Comparison of ENCODE assay signal across 14 mouse cellular contexts in the genomic region with DNA sequence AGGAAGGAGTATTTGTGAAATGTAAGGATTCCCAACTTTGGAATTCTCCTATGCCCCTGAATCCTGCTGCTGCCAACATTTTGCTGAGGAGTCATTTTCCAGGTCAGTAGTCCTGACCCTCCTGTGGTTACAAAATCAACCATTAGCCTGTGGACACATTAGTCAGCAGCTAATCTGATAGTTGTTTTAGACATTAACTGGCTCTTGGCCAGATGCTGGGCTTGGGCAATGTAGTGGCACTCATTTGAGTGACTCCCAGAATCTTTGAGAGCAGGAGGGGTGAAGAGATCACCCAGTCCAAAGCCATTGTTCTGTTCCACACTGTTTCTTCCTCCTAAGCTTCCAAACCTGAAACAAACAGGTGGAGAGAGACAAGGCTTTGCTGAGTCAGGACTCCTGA. TPM values are rescaled to one million over a fixed set of nuclear protein-coding genes. Genes with fewer than 3 reads are reported as not detected.
DNase-seq lines count a peak whose midpoint lies in the region; ATAC-seq lines count a peak whose summit lies in the region.
"Had no signal": no experiment of that assay in that cellular context is flagged by ENCODE, and none has a peak within 500 bp of the region (broad histone marks: within the 10 kb centered on the region; RNA-seq: fewer than 3 reads in every experiment).

No protein-coding gene starts in this region.

- no peak overlapping the region for H3K4me3 ChIP-seq in kidney, embryonic 14.5 days (ENCODE audit: low read length)
- H3K4me3 ChIP-seq: limb, embryonic 10.5 days had no signal

- H3K4me1 ChIP-seq in kidney, embryonic 14.5 days (ENCODE audit: control insufficient read depth, insufficient read depth, low read length), result no peaks in the 10 kb centered on the region
- H3K4me1 ChIP-seq: limb, embryonic 10.5 days had no signal

- peaks cover 12% of the 10 kb centered on the region for H3K36me3 ChIP-seq in kidney, embryonic 14.5 days (ENCODE audit: control insufficient read depth, insufficient read depth, low read length)

- DNase-seq in heart, adult 11 months, result peak; percentile 68
- no peak for DNase-seq in heart, postnatal 36 days
- peak; percentile 87 for DNase-seq in adrenal gland, postnatal 14 days
- peak; percentile 55 for DNase-seq in lung, postnatal 36 days
- no peak for DNase-seq in c-Kit-positive CD71-positive TER-119-positive erythroid progenitor cells, embryonic 14.5 days (ENCODE audit: low spot score)
- no peak for DNase-seq in urinary bladder, postnatal 4 days (ENCODE audit: low spot score in 2 of 2)
- DNase-seq in B cell, adult 2 months, result no peak
- DNase-seq: cerebellum, postnatal 10 days; right cerebral cortex, postnatal 14 days had no signal

- H3K9ac ChIP-seq in kidney, embryonic 14.5 days (ENCODE audit: low read depth, low read length), result no peak overlapping the region

- no peaks in the 10 kb centered on the region for H3K27me3 ChIP-seq in kidney, embryonic 14.5 days (ENCODE audit: control insufficient read depth, insufficient read depth, low read length)

- no peak overlapping the region for H3K27ac ChIP-seq in kidney, embryonic 14.5 days (ENCODE audit: low read depth, low read length)
- H3K27ac ChIP-seq: limb, embryonic 10.5 days had no signal

- H3K9me3 ChIP-seq in kidney, embryonic 14.5 days (ENCODE audit: control insufficient read depth, low read length), result no peaks in the 10 kb centered on the region
- H3K9me3 ChIP-seq: limb, embryonic 10.5 days had no signal

- H3K4me2 ChIP-seq in kidney, embryonic 14.5 days (replicated peaks; ENCODE audit: low read depth, low read length), result no peak overlapping the region

- peak; percentile 78 for ATAC-seq in kidney, embryonic 14.5 days (ENCODE audit: low FRiP score, low TSS enrichment)

- intact Hi-C loops in heart, postnatal 36 days (cut with DNase I), result no loop called here

RNA-seq across cellular contexts. Expression of a gene that starts 31.5 kb away (rescaled TPM):
- 100 to 1,000 TPM in 1 of 2 experiments, 10 to 100 TPM in 1; 88.6 to 114 TPM for total RNA-seq in heart, postnatal 36 days (2021)
- 345 and 387 TPM in 2 replicates for total RNA-seq in adrenal gland, postnatal 14 days (2021)
- 123 and 182 TPM in 2 replicates for polyA plus RNA-seq in kidney, embryonic 14.5 days (2014; fragmentation: Nextera tagmentation; extraction: Ambion mirVana)

RNA-seq across cellular contexts. Expression of a gene that starts 31.7 kb away (rescaled TPM):
- total RNA-seq in heart, postnatal 36 days (2021), result 10 to 100 TPM; 11.4 to 12.4 TPM
- total RNA-seq in adrenal gland, postnatal 14 days (2021), result 27.9 TPM in 2 replicates
- polyA plus RNA-seq in kidney, embryonic 14.5 days (2014; fragmentation: Nextera tagmentation; extraction: Ambion mirVana), result 12.7 and 22.1 TPM in 2 replicates

RNA-seq across cellular contexts. Expression of a gene that starts 31.8 kb away (rescaled TPM):
- total RNA-seq in heart, postnatal 36 days (2021), result not detected
- total RNA-seq in adrenal gland, postnatal 14 days (2021), result not detected in 2 replicates
- polyA plus RNA-seq in kidney, embryonic 14.5 days (2014; fragmentation: Nextera tagmentation; extraction: Ambion mirVana), result 0.36 and 1.1 TPM in 2 replicates
- total RNA-seq: hematopoietic stem cell, adult 5-6 weeks had no signal
- polyA plus RNA-seq: neural tube, embryonic 11.5 days had no signal

RNA-seq across cellular contexts. Expression of a gene that starts 35.5 kb away (rescaled TPM):
- total RNA-seq in heart, postnatal 36 days (2021), result not detected
- total RNA-seq in adrenal gland, postnatal 14 days (2021), result not detected in 2 replicates
- polyA plus RNA-seq in kidney, embryonic 14.5 days (2014; fragmentation: Nextera tagmentation; extraction: Ambion mirVana), result not detected in 2 replicates
- total RNA-seq: hematopoietic stem cell, adult 5-6 weeks had no signal
- polyA plus RNA-seq: embryonic facial prominence, embryonic 14.5 days; limb, embryonic 10.5 days; neural tube, embryonic 11.5 days had no signal

RNA-seq across cellular contexts. Expression of a gene that starts 51.6 kb away (rescaled TPM):
- not detected for total RNA-seq in heart, postnatal 36 days (2021)
- not detected in 2 replicates for total RNA-seq in adrenal gland, postnatal 14 days (2021)
- polyA plus RNA-seq in kidney, embryonic 14.5 days (2014; fragmentation: Nextera tagmentation; extraction: Ambion mirVana), result not detected in 2 replicates
- total RNA-seq: hematopoietic stem cell, adult 5-6 weeks had no signal
- polyA plus RNA-seq: embryonic facial prominence, embryonic 14.5 days; limb, embryonic 10.5 days; neural tube, embryonic 11.5 days had no signal

Comparison
In these comparisons a context has a peak if more than half of its experiments do, and no peak if none do; other contexts are left out.
1. DNase-seq: peak in heart, adult 11 months (single experiment), adrenal gland, postnatal 14 days (single experiment) and lung, postnatal 36 days (single experiment); none in heart, postnatal 36 days (0 of 2), c-Kit-positive CD71-positive TER-119-positive erythroid progenitor cells, embryonic 14.5 days (single experiment), urinary bladder, postnatal 4 days (0 of 2) and B cell, adult 2 months (0 of 2).